Mouse (Mus musculus) embryonic fibroblast, embryonic 13.5 days (primary cell): ENCODE measurements around the gene Aldh4a1. TPM values are rescaled to one million over a fixed set of nuclear protein-coding genes. Genes with fewer than 3 reads are reported as not detected.

Source experiments
- H3K27ac ChIP-seq: 2 replicates; pipeline ENCODE4 v1.5.1; 2012; ENCODE audit warnings: low read length, control low read depth, inconsistent platforms; ENCODE audit not compliant: insufficient read depth
- H3K4me1 ChIP-seq: 2 replicates; pipeline ENCODE4 v1.6.1; 2011; ENCODE audit warnings: low read length; ENCODE audit not compliant: control insufficient read depth, insufficient read depth
- H3K4me3 ChIP-seq: 2 replicates; pipeline ENCODE4 v1.5.1; 2011; ENCODE audit warnings: mild to moderate bottlenecking, control low read depth, low read length; ENCODE audit not compliant: insufficient read depth
- CTCF ChIP-seq: IDR thresholded peaks from 2 replicates; pipeline ENCODE4 v1.5.1; 2011; ENCODE audit warnings: mild to moderate bottlenecking, control low read depth, low read length, moderate library complexity, borderline replicate concordance; ENCODE audit not compliant: insufficient read depth
- POLR2A ChIP-seq: IDR thresholded peaks from 2 replicates; pipeline ENCODE4 v1.6.1; 2011; ENCODE audit warnings: low read depth, mild to moderate bottlenecking, control low read depth, low read length, moderate library complexity
- polyA plus RNA-seq: library from polyadenylated mRNA; stranded (reverse); fragments of >200 nt; gene quantifications from 2 replicates; pipeline ENCODE4 v1.2.4, GENCODE M21; 2011; ENCODE audit warnings: low read depth; ENCODE audit not compliant: missing spikeins, insufficient read length

Gene Aldh4a1
- polyA plus RNA-seq, 1 experiment: 27.0 TPM

DNA sequence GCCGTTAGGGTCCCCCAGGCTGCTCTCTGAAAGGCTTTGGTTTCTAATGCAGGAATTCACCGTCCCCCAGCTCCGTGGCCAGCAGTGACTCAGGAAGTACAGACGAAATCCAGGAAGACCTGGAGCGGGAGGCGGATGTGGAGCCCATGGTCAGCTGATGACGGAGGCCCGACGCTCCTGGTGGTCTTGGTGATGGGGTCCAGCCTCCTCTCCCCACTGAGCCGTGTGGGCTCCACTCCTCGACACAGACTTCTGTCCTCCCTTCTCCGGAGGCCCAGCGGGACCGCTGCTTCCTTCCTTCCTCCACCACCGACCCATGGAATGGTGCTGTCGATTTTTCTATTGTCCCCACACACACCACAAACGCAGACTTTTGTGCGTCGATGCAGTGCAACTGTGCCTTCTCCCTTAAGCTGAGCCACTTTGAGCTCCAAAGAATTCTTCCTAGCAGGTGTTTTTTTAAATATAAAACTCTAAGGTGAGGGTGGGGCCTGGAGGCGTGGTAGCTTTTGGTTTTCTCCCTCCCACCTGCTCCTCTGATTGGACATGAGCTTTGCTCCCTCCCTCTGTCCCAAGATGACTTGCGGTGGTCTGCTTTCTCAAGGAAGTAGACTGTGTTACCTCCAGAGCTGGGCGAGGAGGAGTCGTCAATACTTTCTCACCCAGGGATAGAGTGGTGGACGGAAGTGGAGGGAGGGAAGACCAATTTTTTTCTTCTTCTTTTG lies 6.2 kb upstream of the Aldh4a1 start:
- TF ChIP-seq CTCF (no peak), POLR2A (no peak)
- Histone ChIP-seq H3K4me3 (no peak overlapping the region), H3K27ac (no peak overlapping the region)

GRCm38 (mm10) chr4:139617001-139617364 lies 5.7 kb upstream of the Aldh4a1 start:
- no peaks in the 10 kb centered on the region for H3K4me1 ChIP-seq
- no peak for TF ChIP-seq CTCF
- TF ChIP-seq POLR2A: no peak
- no peak overlapping the region for H3K27ac ChIP-seq
- H3K4me3 ChIP-seq: no peak overlapping the region

More for the DNA sequence above, 6.2 kb upstream of the Aldh4a1 start:
- H3K4me1 ChIP-seq: no peaks in the 10 kb centered on the region

- peaks cover 2% of the 10 kb centered on the region; the same call in 1 of the 2 replicates for H3K4me1 ChIP-seq
- no peak overlapping the region for H3K4me3 ChIP-seq
- H3K27ac ChIP-seq: no peak overlapping the region
- no peak for TF ChIP-seq CTCF
- TF ChIP-seq POLR2A: no peak
Measured at GRCm38 (mm10) chr4:139619765-139620164, 2.9 kb upstream of the Aldh4a1 start.

GRCm38 (mm10) chr4:139623434-139624115 lies 909 bp downstream of the Aldh4a1 start:
- peak overlapping the region; percentile 62 for H3K4me3 ChIP-seq
- no peak overlapping the region; the same call in 1 of the 2 replicates for H3K27ac ChIP-seq
- peaks cover 2% of the 10 kb centered on the region; the same call in 1 of the 2 replicates for H3K4me1 ChIP-seq
- TF ChIP-seq POLR2A: no peak
- TF ChIP-seq CTCF: no peak

DNA sequence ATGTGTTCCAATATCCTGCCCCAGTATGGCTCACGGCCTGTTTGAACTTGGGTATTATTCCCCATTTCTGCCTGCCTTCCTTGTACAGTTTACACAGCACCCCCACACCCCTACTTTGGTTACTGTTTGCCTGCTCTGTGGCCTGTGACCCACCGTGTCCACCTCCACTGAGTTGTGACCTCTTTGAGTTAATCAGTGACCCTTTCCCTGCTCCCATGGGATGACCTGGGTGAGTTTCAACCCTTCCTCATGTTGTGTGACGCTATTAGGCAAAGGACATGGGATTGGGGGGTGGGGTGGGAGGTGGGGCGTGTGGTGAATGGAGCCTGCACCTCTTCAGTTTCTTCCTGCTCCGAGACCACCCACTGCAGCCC lies 1.4 kb downstream of the Aldh4a1 start:
- TF ChIP-seq POLR2A: no peak
- TF ChIP-seq CTCF: no peak
- no peak overlapping the region for H3K27ac ChIP-seq
- no peak overlapping the region for H3K4me3 ChIP-seq
- H3K4me1 ChIP-seq: peaks cover 2% of the 10 kb centered on the region; the same call in 1 of the 2 replicates

DNA sequence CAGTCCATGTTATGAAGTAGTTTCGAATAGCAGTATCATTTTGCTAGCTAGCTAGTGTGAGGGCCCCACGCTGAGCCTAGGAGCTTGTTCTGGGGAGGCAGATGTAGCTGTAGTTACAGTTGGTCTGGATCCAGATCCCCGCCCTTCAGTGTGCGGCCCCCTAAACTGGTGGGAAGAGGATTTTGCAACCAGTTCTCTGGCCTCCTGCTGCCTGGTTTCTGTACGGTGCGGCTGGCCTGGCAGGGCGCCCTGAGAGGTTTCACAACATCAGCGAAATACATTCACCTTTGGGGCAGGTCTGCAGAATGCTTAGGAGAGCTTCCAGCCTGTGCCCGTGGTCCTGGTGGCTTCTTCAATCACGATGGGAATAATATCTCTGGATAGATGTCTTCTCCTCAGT lies 2.0 kb downstream of the Aldh4a1 start:
- no peak for TF ChIP-seq POLR2A
- TF ChIP-seq CTCF: no peak
- H3K27ac ChIP-seq: no peak overlapping the region
- no peak overlapping the region for H3K4me3 ChIP-seq
- H3K4me1 ChIP-seq: peaks cover 2% of the 10 kb centered on the region; the same call in 1 of the 2 replicates

DNA sequence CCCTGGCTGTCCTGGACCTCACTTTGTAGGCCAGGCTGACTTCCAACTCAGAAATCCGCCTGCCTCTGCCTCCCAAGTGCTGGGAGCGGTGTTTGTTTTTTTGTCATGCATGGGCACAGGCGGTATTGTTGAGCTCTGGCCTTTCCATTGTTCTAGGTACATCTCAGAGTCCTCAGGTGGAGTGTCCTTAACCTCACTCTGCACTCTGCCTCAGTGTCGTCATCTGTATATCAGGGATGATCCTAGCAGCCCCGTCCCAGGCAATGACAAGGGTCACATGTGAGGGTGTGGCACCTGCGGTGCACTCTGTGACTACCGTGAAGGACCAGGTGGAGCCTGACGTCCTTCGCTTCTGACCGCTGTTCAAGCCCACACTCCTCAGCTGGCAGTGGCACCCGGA lies 4.7 kb downstream of the Aldh4a1 start:
- H3K4me3 ChIP-seq: no peak overlapping the region
- no peak for TF ChIP-seq POLR2A
- TF ChIP-seq CTCF: no peak
- no peak overlapping the region for H3K27ac ChIP-seq
- H3K4me1 ChIP-seq: peaks cover 5% of the 10 kb centered on the region

DNA sequence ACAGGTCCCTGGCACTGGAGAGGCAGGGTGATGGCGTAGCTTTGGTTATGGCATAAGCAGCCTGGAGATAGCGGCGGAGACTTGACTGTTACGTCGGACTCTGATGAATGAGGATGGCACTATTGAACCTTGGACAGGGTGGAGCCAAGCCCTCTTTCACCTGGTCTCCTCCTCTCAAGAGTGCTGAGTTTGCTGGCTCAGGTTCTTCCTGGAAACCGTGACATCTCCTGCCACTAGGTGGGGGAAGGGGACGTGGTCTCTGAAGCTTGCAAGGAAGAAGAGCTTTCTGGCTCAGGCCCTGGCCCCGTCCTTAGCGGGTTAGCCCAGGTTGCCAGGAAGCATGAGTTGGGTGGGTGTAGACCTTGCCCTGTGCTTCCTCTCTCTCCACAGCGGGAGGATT lies 7.5 kb downstream of the Aldh4a1 start:
- H3K27ac ChIP-seq: no peak overlapping the region
- TF ChIP-seq CTCF: no peak
- TF ChIP-seq POLR2A: no peak
- no peak overlapping the region for H3K4me3 ChIP-seq
- H3K4me1 ChIP-seq: peaks cover 3% of the 10 kb centered on the region; the same call in 1 of the 2 replicates

DNA sequence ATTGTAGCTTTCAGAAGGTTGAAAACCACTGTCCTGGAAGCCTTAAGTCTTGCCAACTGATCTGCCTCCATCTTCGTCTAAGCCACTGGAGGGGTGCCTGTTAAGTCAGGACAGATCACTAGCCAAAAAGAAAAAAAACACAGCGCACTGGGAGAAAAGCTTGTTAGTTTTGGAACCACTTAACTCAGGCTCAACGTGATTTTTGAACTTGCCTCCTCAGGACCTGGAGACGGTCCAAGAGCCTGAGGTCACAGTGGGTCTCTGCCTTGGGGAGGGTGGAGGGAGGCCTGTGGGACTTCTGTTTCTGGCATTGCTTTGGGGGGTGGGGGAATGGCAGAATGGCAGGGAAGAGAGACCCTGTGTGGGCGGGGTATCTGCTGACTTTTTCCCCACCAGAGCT lies 8.5 kb downstream of the Aldh4a1 start:
- Histone ChIP-seq H3K4me1 (peaks cover 3% of the 10 kb centered on the region; the same call in 1 of the 2 replicates), H3K27ac (no peak overlapping the region), H3K4me3 (no peak overlapping the region)
- TF ChIP-seq CTCF (no peak), POLR2A (no peak)

- no peak for TF ChIP-seq POLR2A
- TF ChIP-seq CTCF: no peak
- no peak overlapping the region for H3K4me3 ChIP-seq
- peaks cover 3% of the 10 kb centered on the region; the same call in 1 of the 2 replicates for H3K4me1 ChIP-seq
- H3K27ac ChIP-seq: no peak overlapping the region
Measured at GRCm38 (mm10) chr4:139631569-139632253, 9.0 kb downstream of the Aldh4a1 start.
